Mouse (Mus musculus) retina, postnatal 7 days (tissue): ENCODE measurements at regions not wholly inside any gene's neighbourhood (a gene's known extent, or its start where the extent isn't known, plus 50 kb on each side); places are given as distances from the start of the nearest gene placed in this dataset.

Experiments
- DNase-seq: peaks from one replicate; pipeline ENCODE4 v3.0.0-alpha.2; 2012; ENCODE audit warnings: low read depth, low spot score

DNA sequence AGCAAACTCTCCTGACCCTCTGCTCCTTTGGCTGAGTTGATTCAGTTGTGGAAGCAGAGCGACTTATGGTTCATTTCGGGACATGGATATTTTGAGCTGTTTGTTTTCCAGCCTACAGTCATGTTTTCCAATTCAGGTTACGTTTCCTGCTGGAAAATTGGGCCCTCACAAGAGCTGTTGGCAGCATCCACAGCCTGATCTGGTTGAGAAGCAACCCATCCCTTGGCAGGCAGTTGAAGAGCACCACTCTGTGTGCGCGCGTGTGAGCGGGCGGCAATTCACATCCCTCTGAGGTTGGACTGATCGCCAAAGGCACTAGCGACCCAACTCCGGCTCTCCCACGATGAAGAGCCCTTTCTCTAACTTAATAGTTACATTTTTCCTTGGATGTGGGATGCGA lies 457.1 kb downstream of the Tmem38b start:
- no peak for DNase-seq

DNA sequence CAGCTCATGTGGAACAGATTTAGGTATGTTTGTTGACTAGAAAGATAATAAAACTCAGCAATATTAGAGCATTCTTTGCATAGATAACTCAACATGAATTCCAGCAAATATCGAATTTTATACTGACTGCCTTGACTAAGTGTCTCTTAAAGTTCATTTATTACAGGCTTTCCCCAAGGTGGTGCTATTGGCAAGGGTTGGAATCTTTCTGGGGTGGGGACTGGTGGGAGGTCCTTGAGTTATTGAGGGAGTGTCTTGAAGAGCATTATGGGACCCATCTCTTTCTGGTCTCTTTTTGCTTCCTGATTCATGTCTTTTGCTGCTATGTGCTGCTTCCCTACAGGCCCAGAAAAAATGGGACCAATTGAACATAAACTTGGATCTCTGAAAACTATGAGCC lies 488.0 kb downstream of the Tmem38b start:
- DNase-seq, result no peak

DNA sequence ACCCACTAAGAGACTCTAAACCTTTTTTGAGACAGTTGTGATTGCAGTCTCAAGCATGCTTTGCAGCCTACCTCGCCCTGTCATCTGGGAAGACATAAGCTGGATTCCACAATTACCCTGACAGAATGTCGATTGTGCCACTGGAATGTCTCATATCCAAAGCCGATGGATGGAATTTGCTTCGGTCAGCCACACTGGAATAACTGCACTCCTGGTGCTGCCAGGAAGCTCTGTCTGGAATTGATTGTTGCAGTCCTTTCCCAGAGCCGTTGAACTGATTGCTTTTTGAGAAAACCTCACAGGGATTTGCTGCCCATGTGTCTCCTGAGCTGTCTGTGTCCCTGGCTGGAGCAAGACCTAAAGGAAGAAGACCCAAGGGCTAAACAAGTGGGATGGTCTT lies 499.0 kb downstream of the Tmem38b start:
- no peak for DNase-seq

DNA sequence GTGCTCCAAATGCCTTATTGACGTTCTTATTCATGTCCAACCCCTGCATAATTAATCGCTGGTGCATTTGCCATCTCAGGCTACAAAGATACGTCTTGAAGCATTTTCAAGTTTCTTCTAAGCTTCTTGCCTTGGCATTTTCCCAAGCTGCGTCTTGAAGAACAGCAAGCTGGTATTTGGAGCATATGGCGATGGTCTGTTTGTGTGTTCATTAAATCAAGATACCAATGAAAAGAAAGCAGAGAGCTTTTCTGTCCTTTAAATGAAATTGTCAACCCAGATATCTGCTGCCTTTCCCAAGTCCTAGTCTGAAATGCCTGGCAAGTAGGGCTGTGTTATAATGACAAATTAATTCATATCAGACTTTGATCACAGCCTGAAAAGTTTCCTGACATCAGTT lies 502.4 kb downstream of the Tmem38b start:
- no peak for DNase-seq

DNA sequence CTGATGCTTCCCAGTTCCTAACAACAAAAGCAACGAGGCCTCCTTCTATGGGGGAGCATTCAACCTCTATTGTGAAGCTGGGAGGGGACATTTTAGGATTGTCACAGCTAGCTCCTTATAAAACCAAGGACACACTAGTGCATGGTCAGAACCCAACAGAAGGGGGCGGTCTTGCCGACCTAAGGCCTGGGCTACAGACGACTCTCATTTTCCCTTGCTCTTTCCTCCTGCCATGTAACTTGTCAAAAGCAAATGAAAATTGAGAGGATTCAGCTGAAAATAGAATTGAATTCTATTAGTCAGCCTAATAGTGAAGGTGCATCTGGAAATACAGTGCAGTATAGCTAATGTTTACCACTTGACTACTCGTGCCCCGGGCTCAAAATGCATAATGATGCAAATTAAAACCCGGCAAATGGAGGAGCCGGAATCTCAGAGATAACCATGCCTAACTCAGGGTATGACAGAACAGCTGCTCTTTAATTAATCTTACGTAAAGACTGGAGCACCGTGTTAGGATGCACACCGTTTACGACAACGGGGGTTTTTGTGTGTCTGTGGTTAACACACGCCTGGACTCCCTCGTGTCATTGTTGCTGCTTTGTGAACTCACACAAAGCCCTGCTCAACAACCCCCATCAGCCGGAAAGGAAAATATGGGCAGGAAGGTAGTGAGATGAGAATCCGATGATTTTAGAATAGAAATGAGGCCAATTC lies 503.0 kb downstream of the Tmem38b start:
- DNase-seq, result no peak

DNA sequence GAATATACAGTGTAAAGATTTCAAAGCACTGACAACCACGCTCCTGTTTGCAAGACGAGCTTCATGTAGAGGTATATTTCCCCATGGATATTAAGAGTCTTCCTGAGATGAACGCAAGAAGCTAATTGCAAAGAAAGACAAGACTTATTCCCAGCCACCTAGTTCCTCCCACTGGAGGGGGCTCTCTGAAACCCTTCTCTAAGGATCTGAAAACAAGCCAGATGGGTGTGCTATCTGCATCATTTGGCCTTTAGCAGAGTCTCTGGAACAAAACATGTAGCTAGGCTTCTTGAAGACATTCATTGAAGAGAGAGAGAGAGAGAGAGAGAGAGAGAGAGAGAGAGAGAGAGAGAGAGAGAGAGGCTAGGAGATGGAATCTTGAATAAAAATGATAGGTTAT lies 504.8 kb downstream of the Tmem38b start:
- no peak for DNase-seq

DNA sequence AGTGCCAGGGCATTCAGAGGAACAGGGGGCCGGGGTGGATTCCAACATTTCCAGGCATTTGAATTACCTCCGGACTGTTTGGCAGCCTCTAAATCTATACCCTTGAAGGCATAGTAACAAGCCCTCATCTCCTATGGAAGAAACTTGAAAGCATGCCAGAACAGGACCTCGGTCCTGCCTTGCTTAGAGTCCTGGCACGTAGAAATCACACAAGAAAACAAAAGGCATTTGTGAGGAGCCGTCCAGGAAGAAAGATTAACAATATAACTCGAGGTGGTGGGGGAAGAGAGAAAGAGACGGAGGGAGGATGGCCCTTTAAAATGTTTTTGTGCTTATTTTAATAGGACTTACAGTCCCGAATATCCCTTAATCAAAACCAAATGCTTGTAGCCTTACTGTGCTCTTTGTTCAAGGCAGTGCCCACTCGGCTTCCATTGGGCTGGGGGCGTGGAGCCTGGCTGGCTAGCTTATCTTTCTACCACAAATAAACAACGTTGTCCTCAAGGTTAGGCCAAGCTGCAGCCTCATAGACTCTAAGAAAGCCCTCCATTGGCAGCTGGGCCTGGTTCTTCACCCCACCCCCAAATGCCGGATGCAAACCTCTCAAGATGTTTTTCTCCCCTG lies 505.9 kb downstream of the Tmem38b start:
- DNase-seq, result no peak

DNA sequence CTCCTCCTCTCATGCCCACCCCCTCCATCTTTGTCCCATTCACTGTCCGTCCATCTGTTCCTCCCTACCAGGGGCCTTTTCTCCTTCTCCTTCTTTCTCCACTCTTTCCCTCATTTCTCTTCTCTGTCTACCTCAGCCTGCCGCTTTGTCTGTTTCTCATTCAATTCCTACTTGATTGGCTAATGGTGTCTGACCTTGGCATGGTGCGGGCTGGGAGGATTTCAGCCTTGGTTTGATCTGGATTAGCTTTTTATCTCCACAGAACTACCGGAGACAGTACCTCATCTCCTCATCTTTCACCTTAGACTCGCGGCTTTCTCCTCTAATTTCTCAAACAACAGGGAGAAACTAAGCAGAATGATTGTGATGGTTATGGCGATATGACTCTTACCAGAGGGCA lies 506.4 kb downstream of the Tmem38b start:
- DNase-seq, result no peak

DNA sequence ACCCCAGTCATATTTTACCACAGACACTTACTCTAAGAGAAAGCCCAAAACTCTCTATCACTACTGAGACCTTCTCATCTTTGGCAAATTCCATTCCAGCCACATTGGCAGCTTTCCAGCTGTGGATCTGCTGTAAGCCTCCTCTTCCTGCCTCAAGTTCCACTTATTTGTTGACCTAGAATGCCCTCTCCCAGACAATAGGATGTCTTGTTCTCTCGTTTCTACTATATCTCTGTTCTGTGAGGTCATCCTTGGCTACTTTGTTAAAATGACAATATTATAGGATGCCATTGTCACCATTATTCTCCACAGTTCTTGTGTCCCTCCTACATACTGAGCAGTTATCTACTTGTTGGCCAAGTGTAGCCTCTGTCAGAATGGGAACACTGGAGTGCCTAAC lies 512.7 kb downstream of the Tmem38b start:
- DNase-seq, result no peak

DNA sequence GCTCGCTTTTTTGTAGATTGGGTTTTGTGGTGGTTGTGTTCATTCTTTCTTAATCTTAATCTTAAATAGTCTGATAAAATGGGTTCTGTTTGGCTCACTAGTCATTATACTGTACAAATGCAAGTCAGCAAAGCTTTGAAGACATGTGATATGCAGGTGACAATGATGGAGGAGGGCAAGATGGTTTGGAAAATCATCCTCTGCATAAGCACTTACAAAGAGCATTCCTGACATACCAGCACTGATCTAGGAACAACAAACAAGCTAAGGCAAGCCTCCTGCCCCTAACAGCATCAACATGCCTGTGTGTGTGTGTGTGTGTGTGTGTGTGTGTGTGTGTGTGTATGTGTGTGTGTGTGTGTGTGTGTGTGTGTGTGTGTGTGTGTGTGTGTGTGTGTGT lies 514.3 kb downstream of the Tmem38b start:
- DNase-seq, result no peak

DNA sequence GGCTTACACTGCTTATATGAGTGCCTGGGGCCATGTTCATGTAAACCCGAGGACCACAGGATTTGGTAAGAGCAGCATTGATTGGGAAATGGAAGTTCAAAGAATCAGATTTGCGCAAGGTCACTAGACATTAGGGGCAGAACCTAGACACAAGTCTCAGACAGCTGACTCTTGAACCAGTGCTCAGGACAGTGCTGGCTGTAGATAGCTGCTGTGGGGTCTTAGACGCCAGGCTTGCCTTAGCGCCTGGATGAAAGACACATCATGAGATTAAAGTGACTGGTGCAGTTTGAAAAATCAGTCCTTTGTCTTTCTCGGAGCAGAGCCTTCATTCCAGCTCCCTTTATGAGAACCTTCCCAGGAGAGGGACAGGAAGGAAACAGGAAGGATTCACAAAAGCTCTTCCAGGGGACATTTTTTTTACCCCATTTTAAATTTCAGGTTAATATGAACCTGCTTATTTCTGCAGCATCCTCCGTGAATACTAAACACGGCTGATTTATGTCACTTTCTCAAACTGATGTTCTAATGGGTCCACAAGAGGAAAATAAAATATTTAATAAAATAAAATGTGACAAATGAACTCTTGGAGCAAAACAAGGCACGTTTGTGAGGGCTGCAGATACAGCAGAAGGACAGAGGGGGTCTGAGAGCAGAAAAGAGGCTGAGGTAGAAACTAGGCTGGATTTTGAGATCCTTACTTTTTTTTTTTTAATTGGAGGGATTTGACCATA lies 528.0 kb downstream of the Tmem38b start:
- DNase-seq, result no peak

DNA sequence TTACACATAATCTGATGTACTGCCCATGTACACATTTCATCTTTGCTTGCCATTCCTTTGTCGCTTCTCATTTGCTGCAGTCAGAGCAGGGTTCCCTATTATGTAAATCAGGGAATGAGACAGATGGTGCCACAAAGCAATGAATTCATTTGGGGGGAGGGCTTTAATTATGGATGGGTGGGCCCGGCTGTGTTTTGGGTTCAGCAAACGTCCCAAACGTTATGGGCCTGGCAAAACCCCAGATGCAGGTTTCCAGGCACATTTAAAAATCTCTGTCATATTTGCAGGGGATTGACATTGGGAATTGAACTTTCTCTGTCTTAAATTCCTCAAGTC lies 528.5 kb downstream of the Tmem38b start:
- no peak for DNase-seq

DNA sequence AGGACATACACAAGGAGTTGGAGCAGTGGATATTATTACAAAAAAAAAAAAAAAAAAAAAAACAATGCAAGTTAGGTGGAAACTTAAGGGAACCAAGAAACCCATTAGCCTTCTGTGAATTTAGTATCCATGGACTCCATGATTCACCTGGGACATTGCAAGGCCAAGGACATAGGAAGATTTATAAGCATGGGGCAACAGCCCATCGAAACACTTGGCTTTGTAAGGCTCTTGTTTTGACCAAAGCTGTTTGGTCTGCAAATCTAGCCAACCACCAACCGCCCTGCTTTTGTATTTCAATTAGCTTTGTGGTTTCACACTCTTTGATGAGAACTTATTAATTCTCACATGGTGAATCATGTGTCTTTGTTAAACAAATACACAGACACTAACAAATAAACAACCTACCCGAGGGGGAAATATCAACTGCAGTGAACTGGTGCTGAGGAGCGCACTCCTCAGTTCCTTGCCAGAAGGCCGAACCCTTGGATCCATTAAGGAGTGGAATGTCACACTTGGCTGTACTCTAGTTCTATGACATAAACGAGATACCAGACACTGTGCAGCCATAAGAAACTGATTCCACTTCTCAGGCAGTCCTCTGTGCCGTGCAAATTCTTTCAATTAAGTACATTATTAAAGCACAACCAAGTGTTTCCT lies 529.7 kb downstream of the Tmem38b start:
- no peak for DNase-seq

DNA sequence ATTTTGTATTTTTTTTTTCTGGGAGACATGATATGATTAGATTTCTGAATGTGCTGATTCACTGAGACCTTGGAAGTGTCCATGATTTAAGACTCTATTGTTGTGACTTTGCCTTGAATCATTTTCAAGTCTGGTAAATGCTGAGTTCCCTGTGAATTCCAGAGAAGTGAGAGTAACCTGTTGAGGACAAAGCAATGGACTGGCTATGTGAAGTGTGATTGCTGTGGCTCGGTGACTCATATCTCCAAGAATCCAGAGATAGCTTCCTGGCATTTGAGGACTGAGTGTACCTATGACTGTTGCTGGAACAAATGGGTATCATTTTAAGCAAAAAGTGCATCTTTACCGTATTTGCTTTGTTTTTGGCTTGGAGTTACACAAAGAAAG lies 530.2 kb downstream of the Tmem38b start:
- DNase-seq, result no peak

DNA sequence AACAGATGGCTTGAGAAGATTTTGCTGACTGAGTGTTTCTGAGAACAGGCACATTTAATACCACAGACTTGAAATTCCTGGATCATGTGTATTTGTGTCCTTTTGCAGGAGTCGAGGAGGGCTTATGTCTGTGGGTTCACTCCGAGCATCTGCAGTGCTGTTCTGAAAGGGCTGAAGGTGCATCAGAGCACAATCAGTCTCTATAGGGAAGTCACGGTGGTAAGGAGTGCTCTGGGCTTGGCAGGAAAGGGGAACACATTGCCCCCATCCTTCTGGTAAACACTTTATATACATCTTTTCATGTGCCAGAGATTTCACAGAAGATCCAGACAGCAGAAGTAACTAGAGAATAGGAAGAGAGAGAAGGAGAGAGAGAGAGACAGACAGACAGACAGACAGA lies 545.1 kb downstream of the Tmem38b start:
- DNase-seq, result no peak

DNA sequence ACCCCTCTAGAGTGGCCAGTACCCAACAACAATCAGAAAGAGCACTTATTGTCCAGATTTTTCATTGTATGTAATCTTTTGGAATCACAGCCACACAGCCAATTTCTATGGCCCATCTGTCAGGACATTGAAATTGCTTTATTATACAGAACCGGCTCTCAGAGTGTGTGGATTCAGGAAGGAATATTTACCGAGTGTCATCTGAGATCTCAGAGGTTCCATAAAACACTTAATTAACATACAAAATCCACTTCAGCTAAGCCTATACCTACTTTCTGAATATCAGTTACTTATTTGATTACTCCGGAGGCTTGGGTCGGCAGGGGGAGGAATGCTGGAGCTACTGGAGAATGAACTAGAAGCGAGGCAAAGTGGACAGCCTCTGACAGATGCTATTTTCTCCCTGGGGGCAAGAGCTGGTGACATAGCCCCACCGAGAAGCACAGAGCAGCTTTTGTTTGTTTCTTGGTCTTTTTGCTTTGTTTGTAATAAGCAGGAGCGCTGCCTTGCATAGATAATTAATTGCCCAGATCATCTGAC lies 545.6 kb downstream of the Tmem38b start:
- DNase-seq, result no peak

DNA sequence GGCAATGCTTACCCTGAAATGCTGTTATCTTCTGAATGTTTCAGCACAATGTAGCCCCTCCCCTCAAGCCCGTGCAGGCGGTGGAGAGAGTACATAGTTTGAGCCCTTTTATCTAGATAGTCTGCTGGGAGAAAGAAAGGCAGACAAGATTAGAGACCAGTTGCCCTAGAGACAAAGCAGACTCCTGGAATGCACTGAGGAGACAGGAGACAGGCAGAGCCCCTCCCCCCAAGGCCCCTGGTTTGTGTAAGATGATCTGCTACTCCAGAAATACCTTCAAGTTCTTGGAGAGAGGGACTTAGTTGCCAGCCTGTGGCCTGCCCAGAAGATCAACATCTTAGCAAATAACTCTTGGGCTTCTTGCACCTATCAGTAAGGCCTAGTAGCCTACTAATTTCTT lies 547.8 kb downstream of the Tmem38b start:
- DNase-seq, result no peak

DNA sequence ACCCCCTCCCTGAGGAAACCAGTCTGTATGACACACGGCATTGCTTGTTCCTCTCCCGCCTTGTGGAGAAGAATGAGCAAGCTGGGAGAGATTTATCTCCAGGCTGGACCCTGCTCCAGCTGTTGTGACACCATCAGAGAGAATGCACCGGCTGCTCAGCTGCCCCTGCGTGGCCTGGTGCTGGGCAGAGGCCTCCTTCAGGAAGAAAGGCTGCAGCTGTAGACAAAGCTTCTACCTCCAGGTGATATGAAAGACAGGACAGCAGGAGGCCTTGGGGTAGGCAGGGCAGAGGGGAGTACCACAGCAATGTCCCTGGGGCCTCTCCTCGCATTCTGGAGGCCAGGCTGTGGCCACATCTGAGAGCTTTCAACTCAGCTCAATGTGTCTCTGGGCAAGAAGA lies 548.6 kb downstream of the Tmem38b start:
- no peak for DNase-seq

DNA sequence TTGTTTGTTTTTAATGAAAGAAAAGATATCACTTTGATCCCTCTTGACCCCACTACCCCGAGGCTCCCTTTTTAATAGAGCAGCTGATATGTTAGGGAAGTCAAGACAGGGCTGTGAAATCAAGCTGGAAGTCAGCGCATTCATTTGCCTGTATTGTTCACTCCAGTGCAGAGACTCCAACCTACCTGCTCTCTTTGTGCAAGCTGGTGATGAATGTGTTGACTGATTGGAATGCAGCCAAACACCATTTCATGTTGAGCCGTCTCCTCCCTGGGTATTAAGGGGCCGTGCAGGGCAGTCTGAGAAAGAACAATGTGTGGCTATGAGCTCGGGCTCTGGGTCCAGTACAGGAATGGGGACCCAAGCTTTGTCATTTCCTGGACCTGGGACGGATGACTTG lies 557.4 kb upstream of the Zfp462 start:
- no peak for DNase-seq

DNA sequence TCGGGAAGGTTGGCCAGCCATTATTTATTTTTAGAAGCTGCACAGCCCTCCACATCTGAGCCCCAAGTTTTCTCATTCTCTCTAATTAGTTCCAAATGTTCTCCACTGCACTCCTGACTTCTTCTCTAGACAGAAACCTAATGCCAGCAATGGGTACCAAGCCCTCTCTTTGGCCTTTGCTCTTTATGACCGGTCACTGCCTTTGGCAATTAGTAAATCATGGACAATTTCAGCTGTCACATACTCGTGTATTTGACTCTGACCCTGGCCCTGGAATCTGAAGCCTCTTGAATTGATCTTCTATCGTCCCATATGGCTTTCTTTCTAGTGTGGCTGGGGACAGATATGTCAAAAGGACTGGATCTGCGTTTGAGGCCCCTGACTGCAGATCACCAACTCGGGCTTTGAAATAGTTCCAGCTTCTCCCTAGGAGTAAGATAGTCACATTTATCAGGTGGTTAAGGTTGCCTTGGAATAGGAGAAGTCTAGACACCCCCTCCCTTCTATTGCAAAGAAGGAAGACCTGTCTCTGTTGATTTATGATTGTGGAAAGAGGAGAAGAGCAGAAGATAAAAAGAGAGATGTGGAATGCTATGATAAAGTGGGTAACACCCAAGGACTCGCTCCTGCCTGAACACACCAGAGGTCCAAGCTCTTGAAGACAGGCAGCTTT lies 553.2 kb upstream of the Zfp462 start:
- no peak for DNase-seq

DNA sequence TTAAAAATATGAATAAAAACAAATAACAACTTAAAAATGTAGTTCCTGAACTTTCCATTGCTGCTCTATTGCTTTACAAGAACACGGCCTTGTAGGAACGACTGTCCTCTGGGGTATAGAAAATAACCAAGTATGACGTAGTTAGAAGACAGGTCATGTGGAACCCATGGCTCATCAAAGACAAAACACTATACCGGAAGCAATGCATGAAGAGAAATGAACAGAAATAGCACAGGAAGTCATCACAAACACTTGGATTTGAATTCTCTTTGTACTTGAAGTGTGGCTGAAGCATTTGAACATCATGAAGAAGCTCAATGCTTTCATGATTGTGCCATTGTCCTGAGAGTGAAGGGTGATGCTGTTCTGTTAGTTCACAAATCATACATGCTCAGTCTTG lies 538.7 kb upstream of the Zfp462 start:
- DNase-seq, result no peak

DNA sequence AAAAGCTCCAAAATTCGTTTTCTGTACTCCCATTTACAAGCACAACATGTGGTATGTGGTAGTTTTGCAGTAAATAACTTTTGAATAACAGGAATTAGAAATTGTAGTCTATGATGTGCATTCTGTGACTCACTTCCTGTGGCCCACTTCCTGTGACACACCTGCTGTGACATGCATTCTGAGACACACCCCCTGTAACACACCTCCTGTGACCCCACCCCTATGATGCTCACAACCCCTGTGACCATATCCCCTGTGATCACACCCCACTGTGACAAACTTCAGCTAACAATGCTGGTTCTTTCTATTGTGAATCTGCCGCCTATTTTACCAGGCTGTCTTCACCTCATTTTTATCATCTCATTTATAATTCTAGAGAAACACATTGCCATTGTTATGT lies 536.9 kb upstream of the Zfp462 start:
- DNase-seq, result no peak
